In genomic region chr13:106957554-106957953, GRCm38 (mm10) we compare ENCODE assay signal across 19 mouse cellular contexts.
"Had no signal": no experiment of that assay in that cellular context is flagged by ENCODE, and none has a peak within 500 bp of the region (broad histone marks: within the 10 kb centered on the region; RNA-seq: fewer than 3 reads in every experiment).

No protein-coding gene starts in this region.

- DNase-seq: lung, adult 18-20 months; lung, embryonic 14.5 days; lung, postnatal 10 days; lung, postnatal 4 days; midbrain, embryonic 14.5 days; retina, postnatal 1 day; right cerebral cortex, adult 18-20 months; right cerebral cortex, postnatal 25 days; right cerebral cortex, postnatal 4 days; spleen, adult 18-20 months; thymus, adult 18-20 months; thymus, postnatal 25 days; thymus, postnatal 4 days had no signal

- H3K9ac ChIP-seq: lung, embryonic 14.5 days; midbrain, embryonic 12.5 days; neural tube, embryonic 13.5 days; neural tube, embryonic 15.5 days had no signal

- H3K4me3 ChIP-seq: midbrain, embryonic 10.5 days; midbrain, embryonic 12.5 days; myocyte; neural tube, embryonic 13.5 days; neural tube, embryonic 15.5 days had no signal

- H3K27ac ChIP-seq: midbrain, embryonic 10.5 days; midbrain, embryonic 12.5 days; neural tube, embryonic 13.5 days; neural tube, embryonic 15.5 days had no signal

- H3K4me1 ChIP-seq: midbrain, embryonic 10.5 days; midbrain, embryonic 12.5 days; neural tube, embryonic 13.5 days; neural tube, embryonic 15.5 days had no signal

- ATAC-seq: midbrain, embryonic 16.5 days had no signal

- H3K4me2 ChIP-seq: lung, embryonic 14.5 days; midbrain, embryonic 12.5 days; neural tube, embryonic 13.5 days; neural tube, embryonic 15.5 days had no signal

- H3K27me3 ChIP-seq: midbrain, embryonic 12.5 days; neural tube, embryonic 13.5 days; neural tube, embryonic 15.5 days had no signal

- H3K9me3 ChIP-seq: midbrain, embryonic 10.5 days; midbrain, embryonic 12.5 days; neural tube, embryonic 13.5 days; neural tube, embryonic 15.5 days had no signal
